Mouse (Mus musculus) testis, adult 2 months (tissue): Measurements from ENCODE around the gene Pnpt1.

Experiments
- CTCF ChIP-seq: fragments of 200-500 bp; IDR thresholded peaks from 2 replicates; pipeline ENCODE4 v1.5.1; 2012; ENCODE audit warnings: low read depth, mild to moderate bottlenecking, inconsistent platforms, low read length, moderate library complexity; ENCODE audit not compliant: control insufficient read depth, insufficient read depth, insufficient replicate concordance
- POLR2A ChIP-seq: fragments of 200-500 bp; IDR thresholded peaks from 2 replicates; pipeline ENCODE4 v1.6.1; 2012; ENCODE audit warnings: low read depth, mild to moderate bottlenecking, inconsistent platforms, low read length, moderate library complexity; ENCODE audit not compliant: control insufficient read depth

DNA sequence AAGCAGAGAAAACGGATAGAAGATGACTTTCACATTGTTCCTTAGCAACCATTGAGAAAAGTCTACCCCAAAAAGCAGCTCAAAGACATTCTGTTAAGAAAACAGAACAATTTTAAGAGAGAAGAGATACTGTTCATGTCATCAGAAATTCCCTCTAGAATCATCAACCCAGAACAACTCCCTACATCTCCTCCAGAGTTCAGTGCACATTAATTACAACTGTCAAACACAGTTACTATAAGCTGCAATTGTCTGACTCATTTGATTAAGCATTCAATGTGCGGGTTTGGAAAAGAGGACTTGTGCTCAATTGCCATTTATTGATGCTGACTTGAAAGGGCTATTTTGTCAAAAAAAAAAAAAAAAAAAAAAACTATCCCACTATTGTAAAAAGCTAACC, 31.6 kb upstream of the Pnpt1 start:
- TF ChIP-seq CTCF = no peak
- no peak for TF ChIP-seq POLR2A
